Mouse (Mus musculus) natural killer cell, adult 2 months (primary cell): ENCODE data around the gene Odf3l2.
A peak's percentile ranks its signal among the peaks of the same experiment; 100 is the strongest.

Source experiments
- DNase-seq, 2 experiments: peaks; one replicate each; pipeline ENCODE4 v3.0.0; 2022; ENCODE audit warnings: low spot score in 2 of 2

Odf3l2 gene

GRCm38 (mm10) chr10:79631432-79631831 lies 14.1 kb downstream of the Odf3l2 start:
- no peak for DNase-seq

- no peak for DNase-seq
Observed at GRCm38 (mm10) chr10:79628377-79628776, 17.2 kb downstream of the Odf3l2 start.

GRCm38 (mm10) chr10:79626156-79626555 lies 19.4 kb downstream of the Odf3l2 start:
- DNase-seq, result no peak

GRCm38 (mm10) chr10:79625398-79625797 lies 20.1 kb downstream of the Odf3l2 start:
- no peak for DNase-seq

DNA sequence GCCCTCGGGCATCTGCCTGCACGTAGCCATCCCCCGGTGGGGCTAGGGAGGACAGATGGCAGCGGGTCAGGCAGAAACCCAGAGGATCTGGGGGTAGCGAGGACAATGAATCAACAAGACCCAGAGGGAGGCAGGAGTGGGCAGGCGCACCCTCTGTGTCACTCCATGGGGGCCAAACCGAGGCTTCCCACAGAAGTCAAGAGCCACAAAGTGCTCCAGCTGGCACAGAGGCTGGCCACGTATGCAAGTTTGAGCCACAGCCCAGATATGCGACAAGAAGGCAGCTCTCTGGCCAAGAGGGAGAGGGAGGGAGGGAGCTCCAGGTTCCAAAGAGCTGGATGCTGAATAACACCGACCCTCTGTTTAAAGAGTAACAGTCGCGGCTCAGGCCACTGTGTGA lies 21.6 kb downstream of the Odf3l2 start:
- DNase-seq, result no peak

DNA sequence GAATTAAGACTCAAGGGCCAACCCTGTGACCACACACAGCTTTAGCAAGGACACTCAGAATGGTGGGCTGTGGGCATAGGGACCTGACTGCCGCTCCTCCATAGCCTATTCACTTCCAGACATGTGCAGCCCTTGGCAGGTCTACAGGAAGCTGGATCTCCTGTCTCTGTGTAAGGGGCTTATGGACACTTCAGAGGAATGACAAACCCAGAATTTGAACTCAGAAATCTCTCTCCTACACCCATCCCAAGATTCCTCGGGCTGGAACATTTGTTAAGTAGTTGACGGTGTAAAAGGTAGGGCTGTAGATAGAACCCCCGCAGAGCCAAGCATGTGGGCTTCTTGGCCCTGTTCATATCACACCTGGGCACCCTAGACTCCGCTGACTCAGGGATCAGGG lies 29.2 kb downstream of the Odf3l2 start:
- DNase-seq, result no peak

GRCm38 (mm10) chr10:79615860-79616259 lies 29.7 kb downstream of the Odf3l2 start:
- no peak for DNase-seq

- DNase-seq, result no peak
Observed at GRCm38 (mm10) chr10:79614305-79614643, 31.3 kb downstream of the Odf3l2 start.

GRCm38 (mm10) chr10:79613578-79614304 lies 31.8 kb downstream of the Odf3l2 start, which contains the start of gene C2cd4c:
Gene C2cd4c, minus strand, starts transcription at chr10:79614025.
- peak; percentile 10 to 16 for DNase-seq

DNA sequence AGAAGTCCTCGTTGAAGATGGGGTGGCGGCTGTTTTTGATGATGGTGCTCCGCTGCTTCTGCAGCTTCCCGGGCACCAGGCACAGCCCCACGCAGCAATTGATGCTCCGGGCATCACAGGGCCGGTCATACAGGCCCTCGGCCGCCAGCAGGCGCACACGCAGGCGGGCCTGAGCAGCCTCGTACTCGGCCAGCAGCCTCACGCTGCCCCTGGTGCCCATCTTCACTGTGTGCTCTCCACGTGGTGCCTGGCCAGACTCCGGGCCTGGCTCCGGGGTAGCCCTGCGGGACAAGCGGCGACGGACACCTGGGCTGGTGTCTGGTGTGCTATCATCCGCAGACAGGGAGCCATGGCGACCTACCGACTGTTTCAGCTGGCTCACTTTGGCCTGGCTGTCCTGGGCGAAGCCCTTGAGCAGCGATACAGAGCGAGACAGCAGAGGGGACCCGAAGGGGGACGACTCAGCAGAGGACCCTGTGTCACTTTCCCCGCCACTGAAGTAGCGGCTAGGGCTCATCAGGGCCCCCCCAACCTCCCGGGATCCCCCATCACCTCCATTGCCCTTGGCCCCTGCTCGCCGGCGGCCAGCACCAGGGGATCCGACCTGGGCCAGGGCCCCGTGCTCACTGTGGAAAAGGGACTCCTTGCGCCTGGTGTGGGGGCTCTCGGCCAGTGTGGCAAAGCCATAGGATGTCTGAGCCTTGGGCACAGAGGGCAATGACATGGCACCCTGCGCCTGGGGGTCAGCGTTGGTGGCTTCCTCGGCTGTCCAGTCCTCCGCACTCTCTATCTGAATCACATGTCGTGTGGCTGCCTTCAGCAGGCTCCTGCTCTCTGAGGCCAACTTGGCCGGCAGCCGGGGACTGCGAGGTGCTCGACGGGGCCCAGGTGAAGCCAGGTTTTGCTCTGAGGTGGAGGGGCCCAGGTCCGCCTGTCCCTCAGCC lies 33.1 kb downstream of the Odf3l2 start:
- DNase-seq, result no peak

GRCm38 (mm10) chr10:79611296-79611695 lies 34.2 kb downstream of the Odf3l2 start:
- DNase-seq, result no peak

GRCm38 (mm10) chr10:79609276-79609675 lies 36.3 kb downstream of the Odf3l2 start:
- no peak for DNase-seq

- no peak for DNase-seq
Observed at GRCm38 (mm10) chr10:79607892-79608291, 37.6 kb downstream of the Odf3l2 start.

GRCm38 (mm10) chr10:79606537-79606936 lies 39.0 kb downstream of the Odf3l2 start:
- no peak for DNase-seq

DNA sequence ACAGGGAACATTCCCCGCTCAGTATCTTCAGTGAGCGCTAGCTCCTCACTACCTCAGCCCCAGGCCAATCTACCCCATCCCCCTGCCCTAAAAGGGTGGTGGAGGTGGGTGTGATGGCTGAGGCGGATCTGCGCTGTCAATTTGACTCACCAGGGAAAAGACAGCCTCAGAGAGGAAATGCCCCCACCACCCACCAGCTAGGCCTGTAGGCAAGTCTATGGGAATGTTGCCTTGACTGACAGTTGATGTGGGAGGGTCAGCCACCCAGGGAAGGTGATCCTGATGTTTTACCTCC lies 47.7 kb downstream of the Odf3l2 start:
- DNase-seq, result no peak

- no peak for DNase-seq
Observed at GRCm38 (mm10) chr10:79597051-79597935, 48.2 kb downstream of the Odf3l2 start.

DNA sequence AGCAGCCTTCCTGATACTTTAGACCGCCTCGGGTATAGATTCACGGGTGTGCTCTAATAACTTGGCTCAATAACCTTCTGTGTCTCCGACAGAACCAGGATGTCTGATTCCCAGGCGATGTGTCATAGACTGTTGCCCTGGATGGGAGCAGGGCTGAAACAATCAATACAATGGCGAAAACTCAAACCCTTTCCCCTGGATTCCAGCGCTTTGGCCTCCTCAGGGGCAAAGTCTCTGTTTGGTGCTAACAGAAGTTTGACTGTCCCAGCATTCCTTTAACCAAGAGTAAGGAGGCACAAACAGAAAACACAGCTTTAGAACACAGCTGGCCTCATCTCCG lies 50.0 kb downstream of the Odf3l2 start:
- DNase-seq, result no peak

DNA sequence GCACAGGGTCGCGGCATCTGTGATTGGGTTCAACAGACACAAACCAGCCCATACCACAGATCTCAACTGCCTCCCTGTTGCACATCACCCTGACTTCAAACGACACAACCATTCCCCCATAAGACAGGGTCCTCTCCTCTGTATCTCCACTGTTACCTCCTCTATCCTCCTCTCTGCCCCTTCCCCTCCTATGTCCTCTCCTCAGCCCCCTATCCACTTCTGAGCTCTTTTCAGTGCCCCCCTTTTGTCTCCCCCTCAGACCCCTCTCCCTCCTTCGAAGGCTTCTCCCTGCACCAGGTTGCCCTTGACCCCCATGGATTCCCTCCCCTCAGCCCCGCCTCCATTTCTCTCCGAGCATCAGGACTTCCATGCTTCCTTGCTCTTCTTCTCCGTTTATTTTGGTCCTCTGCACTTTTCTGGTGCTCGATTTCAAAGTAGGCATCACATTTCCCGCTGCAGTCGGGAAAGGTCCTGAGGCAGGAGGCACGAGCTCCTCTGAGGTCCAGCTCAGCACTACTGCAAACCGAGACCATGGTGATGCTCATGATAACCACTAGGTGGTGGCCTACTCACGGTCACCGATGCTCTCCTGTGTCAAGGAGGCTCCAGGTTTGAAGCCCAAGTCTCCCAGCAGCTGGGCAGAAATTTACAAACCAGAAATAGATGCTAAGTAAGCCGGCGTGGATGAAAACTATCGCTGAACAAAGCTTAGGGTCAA lies 50.5 kb downstream of the Odf3l2 start:
- DNase-seq, result peak; percentile 8 to 31

DNA sequence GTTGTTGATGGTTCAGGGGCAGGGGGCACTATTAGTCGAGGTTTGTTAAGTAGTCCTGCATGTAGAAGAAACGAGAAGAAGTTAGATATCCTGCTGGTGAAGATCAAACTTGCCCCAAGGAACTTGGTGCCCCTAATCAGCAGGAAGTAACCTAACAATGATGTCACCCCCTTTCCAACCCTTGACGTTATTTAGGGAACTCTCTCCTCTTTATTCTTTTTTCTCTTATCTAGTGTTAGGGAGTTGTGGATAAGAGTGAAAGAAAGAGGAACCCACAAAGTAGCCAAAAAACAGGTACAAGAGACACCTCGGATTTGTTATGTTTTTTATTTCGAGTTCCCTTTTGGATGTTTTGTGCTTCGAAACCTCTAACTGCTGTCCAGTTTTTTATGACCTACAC lies 51.4 kb downstream of the Odf3l2 start:
- no peak for DNase-seq

- no peak for DNase-seq
Observed at GRCm38 (mm10) chr10:79590702-79591101, 54.8 kb downstream of the Odf3l2 start.
